Mouse (Mus musculus): ENCODE measurements at regions not wholly inside any gene's neighbourhood (a gene's known extent, or its start where the extent isn't known, plus 50 kb on each side); places are given as distances from the start of the nearest gene placed in this dataset.

- peak; percentile 68 for DNase-seq
Observed at GRCm38 (mm10) chr13:93243076-93243475, 50.9 kb upstream of the Tent2 start.

DNA sequence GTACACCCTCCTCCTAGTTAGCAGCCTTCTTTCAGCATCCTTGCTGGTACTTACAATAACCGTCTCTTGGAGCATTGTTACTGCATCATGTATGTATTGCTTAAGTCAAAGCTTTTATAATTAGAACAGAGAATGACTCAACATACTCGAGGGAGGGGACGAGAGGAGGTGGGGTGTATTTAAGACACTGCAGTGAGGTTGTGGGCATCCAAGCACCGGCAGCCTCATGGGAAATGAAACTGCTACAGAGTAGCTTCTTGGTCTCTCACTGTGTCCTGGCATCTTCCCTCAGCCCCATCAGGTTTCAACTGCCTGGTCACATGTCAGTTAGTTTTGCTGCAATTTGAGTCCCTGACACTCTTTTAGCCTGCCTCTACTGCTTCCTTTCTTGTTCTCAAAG, 50.7 kb upstream of the Homer1 start:
- peak; percentile 69 for DNase-seq
